Mouse (Mus musculus) kidney, adult 2 months (tissue): ENCODE results near the gene Gabarapl2.

Source experiments
- CTCF ChIP-seq: fragments of 200-500 bp; conservative IDR thresholded peaks from 2 replicates; pipeline ENCODE4 v1.5.1; 2011; ENCODE audit warnings: low read depth, mild to moderate bottlenecking, control low read depth, low read length, moderate library complexity, mixed read lengths; ENCODE audit not compliant: insufficient read depth, insufficient read length
- POLR2A ChIP-seq: fragments of 200-500 bp; IDR thresholded peaks from one replicate; pipeline ENCODE4 v1.6.1; 2011; ENCODE audit warnings: low read depth, low read length, control low read depth

GRCm38 (mm10) chr8:111992703-111993039, 52.2 kb downstream of the Gabarapl2 start:
- TF ChIP-seq CTCF (no peak), POLR2A (no peak)
